ENCODE assay signal across 9 mouse cellular contexts in genomic region chr2:169995987-169996386, GRCm38 (mm10).
DNase-seq lines count a peak whose midpoint lies in the region; ATAC-seq and TF ChIP-seq lines count a peak whose summit lies in the region.
"Had no signal": no experiment of that assay in that cellular context is flagged by ENCODE, and none has a peak within 500 bp of the region (broad histone marks: within the 10 kb centered on the region; RNA-seq: fewer than 3 reads in every experiment).

No protein-coding gene starts in this region.

- H3K27ac ChIP-seq in brown adipose tissue, adult 24 weeks (replicated peaks; ENCODE audit: low read depth, low read length) = peak overlapping the region; percentile 62
- no peak overlapping the region for H3K27ac ChIP-seq in forebrain, embryonic 16.5 days (ENCODE audit: low read length)
- peak overlapping the region; percentile 13; the same call in 1 of the 2 replicates for H3K27ac ChIP-seq in lung, embryonic 14.5 days (ENCODE audit: low read depth)

- peak; percentile 15 for DNase-seq in kidney, adult 11 months
- DNase-seq in lung, embryonic 14.5 days = peak; percentile 55
- no peak for DNase-seq in layer of hippocampus, adult 11-12 months (ENCODE audit: low spot score)
- no peak for DNase-seq in layer of hippocampus, adult 9-10 months (ENCODE audit: low spot score)
- DNase-seq in gastrocnemius, postnatal 25 days = no peak
- no peak for DNase-seq in urinary bladder, postnatal 14 days (ENCODE audit: low spot score)

- TF ChIP-seq CTCF in lung, embryonic 14.5 days (IDR thresholded peaks at IDR 0.05; ENCODE audit: low read depth) = no peak

- no peaks in the 10 kb centered on the region for H3K36me3 ChIP-seq in forebrain, embryonic 16.5 days (ENCODE audit: control insufficient read depth, insufficient read depth)
- H3K36me3 ChIP-seq in lung, embryonic 14.5 days (ENCODE audit: insufficient read depth) = no peaks in the 10 kb centered on the region

- peak overlapping the region; percentile 14; the same call in 1 of the 2 replicates for H3K4me2 ChIP-seq in forebrain, embryonic 16.5 days (ENCODE audit: low read length)
- H3K4me2 ChIP-seq in lung, embryonic 14.5 days = peak overlapping the region; percentile 28

- no peak for ATAC-seq in forebrain, embryonic 16.5 days
- peak; percentile 25; the same call in 1 of the 2 replicates for ATAC-seq in lung, embryonic 14.5 days (ENCODE audit: insufficient read depth)

- WGBS in forebrain, embryonic 16.5 days = 31% methylated on average over 12 of the region's 12 CpGs
- 27% methylated on average over 12 of the region's 12 CpGs for WGBS in lung, embryonic 14.5 days

- 0 out of 2 replicates have a peak, but pooled peaks cover 3% of the 10 kb centered on the region for H3K4me1 ChIP-seq in brown adipose tissue, adult 24 weeks (ENCODE audit: control insufficient read depth, insufficient read depth, insufficient read length, low read length)
- peaks cover 33% of the 10 kb centered on the region for H3K4me1 ChIP-seq in forebrain, embryonic 16.5 days (replicated peaks; ENCODE audit: control insufficient read depth, insufficient read depth, low read length)
- peaks cover 29% of the 10 kb centered on the region for H3K4me1 ChIP-seq in lung, embryonic 14.5 days (ENCODE audit: insufficient read depth)
- H3K4me1 ChIP-seq: megakaryocyte, embryonic 14.5 days had no signal

- H3K4me3 ChIP-seq in brown adipose tissue, adult 24 weeks (ENCODE audit: insufficient read depth, low read depth, low read length) = no peak overlapping the region
- H3K4me3 ChIP-seq in forebrain, embryonic 16.5 days (replicated peaks; ENCODE audit: low read length) = no peak overlapping the region
- H3K4me3 ChIP-seq in lung, embryonic 14.5 days (ENCODE audit: low read depth, low read length) = no peak overlapping the region
- H3K4me3 ChIP-seq: megakaryocyte, embryonic 14.5 days had no signal

- 0 out of 2 replicates have a peak overlapping the region, but pooled peaks have one; percentile 7 for H3K9ac ChIP-seq in forebrain, embryonic 16.5 days (replicated peaks; ENCODE audit: low read depth, low read length)
- no peak overlapping the region for H3K9ac ChIP-seq in lung, embryonic 14.5 days

- 0 out of 2 replicates have a peak, but pooled peaks cover 4% of the 10 kb centered on the region for H3K27me3 ChIP-seq in forebrain, embryonic 16.5 days (replicated peaks; ENCODE audit: control insufficient read depth, insufficient read depth, low read length)
- no peaks in the 10 kb centered on the region for H3K27me3 ChIP-seq in lung, embryonic 14.5 days (ENCODE audit: insufficient read depth, low read length)
- H3K27me3 ChIP-seq: megakaryocyte, embryonic 14.5 days had no signal

- H3K9me3 ChIP-seq in forebrain, embryonic 16.5 days (ENCODE audit: control insufficient read depth, low read length) = no peaks in the 10 kb centered on the region
- no peaks in the 10 kb centered on the region for H3K9me3 ChIP-seq in lung, embryonic 14.5 days (ENCODE audit: low read depth, low read length)

Comparison
In these comparisons a context has a peak if more than half of its experiments do, and no peak if none do; other contexts are left out.
1. DNase-seq: peak in kidney, adult 11 months (single experiment) and lung, embryonic 14.5 days (single experiment); none in layer of hippocampus, adult 11-12 months (single experiment), layer of hippocampus, adult 9-10 months (single experiment), gastrocnemius, postnatal 25 days (single experiment) and urinary bladder, postnatal 14 days (single experiment).